Mouse (Mus musculus) cerebellum, adult 9-11 months (tissue): ENCODE data around the gene Ift74.

Experiments used
- DNase-seq: peaks from one replicate; pipeline ENCODE4 v3.0.0; 2022

Ift74 gene

GRCm38 (mm10) chr4:94696368-94696767 is 82.1 kb downstream of the Ift74 start:
- no peak for DNase-seq

GRCm38 (mm10) chr4:94711002-94711401 is 96.7 kb downstream of the Ift74 start:
- DNase-seq, result no peak

- no peak for DNase-seq
These were observed 97.1 kb downstream of the Ift74 start for GRCm38 (mm10) chr4:94711426-94711825.

GRCm38 (mm10) chr4:94713741-94714140 is 99.5 kb downstream of the Ift74 start:
- DNase-seq, result no peak

- no peak for DNase-seq
These were observed 100.9 kb downstream of the Ift74 start for GRCm38 (mm10) chr4:94715166-94715565.

- no peak for DNase-seq
These were observed 111.5 kb downstream of the Ift74 start for GRCm38 (mm10) chr4:94725799-94726198.

- DNase-seq, result no peak
These were observed 118.4 kb downstream of the Ift74 start for GRCm38 (mm10) chr4:94732721-94733120.

- no peak for DNase-seq
These were observed 123.3 kb downstream of the Ift74 start for GRCm38 (mm10) chr4:94737326-94738295.

- no peak for DNase-seq
These were observed 124.8 kb downstream of the Ift74 start, which contains the start of gene Tek for GRCm38 (mm10) chr4:94738838-94739731. Gene Tek, plus strand, starts transcription at chr4:94739289.

GRCm38 (mm10) chr4:94741824-94742223 is 127.5 kb downstream of the Ift74 start:
- no peak for DNase-seq
